ENCODE assay signal across 1 mouse cellular context in the genomic region with DNA sequence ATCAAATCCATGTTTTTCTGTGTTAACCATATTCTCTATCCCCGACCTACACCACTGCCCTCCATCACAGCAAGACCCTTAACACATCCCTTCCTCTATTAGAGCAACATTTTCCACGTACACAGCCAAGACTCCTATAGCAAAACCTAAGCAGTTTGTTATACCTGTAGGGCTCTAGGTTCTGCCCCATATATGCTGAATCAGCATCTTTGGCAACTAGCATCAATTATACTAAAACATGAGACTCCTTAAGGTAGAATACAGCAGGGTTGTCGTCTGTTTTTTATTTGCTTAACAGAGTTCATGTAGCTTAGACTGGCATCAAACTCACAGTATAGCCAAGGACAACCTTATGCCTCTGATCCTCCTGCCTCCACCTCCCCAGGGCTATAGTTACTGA.
TF ChIP-seq lines count a peak whose summit lies in the region.

No protein-coding gene starts in this region.

TF ChIP-seq in ES-E14, 5 proteins besides CTCF, POLR2A, EP300 and RAD21 (continued from another document):
- TF ChIP-seq CHD2 (IDR thresholded peaks at IDR 0.05; ENCODE audit: low read depth, low read length) (no peak), ZC3H11A (IDR thresholded peaks at IDR 0.05; ENCODE audit: borderline replicate concordance, low read depth, low read length) (no peak), ZNF384 (IDR thresholded peaks at IDR 0.05; ENCODE audit: low read depth, low read length) (no peak)
